Comparison of ENCODE assay signal across 8 mouse cellular contexts in genomic region chr4:133299701-133300100, GRCm38 (mm10). TPM values are rescaled to one million over a fixed set of nuclear protein-coding genes. Genes with fewer than 3 reads are reported as not detected.
A peak's percentile ranks its signal among the peaks of the same experiment; 100 is the strongest.
DNase-seq lines count a peak whose midpoint lies in the region.

No protein-coding gene starts in this region.

- peak; percentile 41 for DNase-seq in gastrocnemius, postnatal 25 days
- no peak for DNase-seq in gastrocnemius, postnatal 10 days
- peak; percentile 72 to 84 for DNase-seq in cerebellum, postnatal 36 days
- peak; percentile 83 for DNase-seq in layer of hippocampus, adult 9-11 months
- DNase-seq in right cerebral cortex, adult 2 months (ENCODE audit: low spot score in 2 of 2): peak; percentile 61 to 73
- DNase-seq in spleen, postnatal 14 days (ENCODE audit: low spot score in 2 of 2): no peak
- no peak for DNase-seq in spleen, postnatal 4 days (ENCODE audit: low spot score in 2 of 2)
- DNase-seq in adrenal gland, adult 2 months: no peak

RNA-seq across cellular contexts. Expression of gene Tmem222, which starts 22.1 kb away (rescaled TPM):
- total RNA-seq in gastrocnemius, postnatal 25 days (2021): 10 to 100 TPM; 20.8 to 23.5 TPM
- 10 to 100 TPM; 23.6 to 25.9 TPM for total RNA-seq in gastrocnemius, postnatal 10 days (2021)
- 10 to 100 TPM; 59.7 to 78.2 TPM for total RNA-seq in adrenal gland, adult 2 months (2021)
- 123 and 125 TPM in 2 replicates for polyA plus RNA-seq in adrenal gland, adult 2 months (2012; rRNA removed)

RNA-seq across cellular contexts. Expression of gene Sytl1, which starts 36.8 kb away (rescaled TPM):
- under 1 TPM; 0.29 to 0.36 TPM for total RNA-seq in gastrocnemius, postnatal 25 days (2021)
- total RNA-seq in gastrocnemius, postnatal 10 days (2021): 1 to 10 TPM; 1.1 to 1.4 TPM
- total RNA-seq in adrenal gland, adult 2 months (2021): 1 to 10 TPM; 1.4 to 1.9 TPM
- polyA plus RNA-seq in adrenal gland, adult 2 months (2012; rRNA removed): 2.2 and 2.8 TPM in 2 replicates

RNA-seq across cellular contexts. Expression of gene Wdtc1, which starts 53.6 kb away (rescaled TPM):
- 10 to 100 TPM; 76.3 to 85.0 TPM for total RNA-seq in gastrocnemius, postnatal 25 days (2021)
- 10 to 100 TPM; 48.9 to 49.0 TPM for total RNA-seq in gastrocnemius, postnatal 10 days (2021)
- 10 to 100 TPM; 56.3 to 56.9 TPM for total RNA-seq in adrenal gland, adult 2 months (2021)
- polyA plus RNA-seq in adrenal gland, adult 2 months (2012; rRNA removed): 75.2 and 83.0 TPM in 2 replicates

RNA-seq across cellular contexts. Expression of gene Map3k6, which starts 59.1 kb away (rescaled TPM):
- 10 to 100 TPM in 1 of 2 experiments, 1 to 10 TPM in 1; 5.8 to 12.5 TPM for total RNA-seq in gastrocnemius, postnatal 25 days (2021)
- total RNA-seq in gastrocnemius, postnatal 10 days (2021): 1 to 10 TPM; 2.1 to 5.5 TPM
- 10 to 100 TPM; 22.4 to 22.9 TPM for total RNA-seq in adrenal gland, adult 2 months (2021)
- 17.5 and 17.6 TPM in 2 replicates for polyA plus RNA-seq in adrenal gland, adult 2 months (2012; rRNA removed)

Comparison
In these comparisons a context has a peak if more than half of its experiments do, and no peak if none do; other contexts are left out.
1. DNase-seq: peak in gastrocnemius, postnatal 25 days (single experiment), cerebellum, postnatal 36 days (2 of 2), layer of hippocampus, adult 9-11 months (single experiment) and right cerebral cortex, adult 2 months (2 of 2); none in gastrocnemius, postnatal 10 days (single experiment), spleen, postnatal 14 days (0 of 2), spleen, postnatal 4 days (0 of 2) and adrenal gland, adult 2 months (single experiment).